Mouse (Mus musculus) ES-Bruce4 (cell line): Measurements from ENCODE around the gene Grb10.

Experiments used
- CTCF ChIP-seq: IDR thresholded peaks from one replicate; pipeline ENCODE4 v1.8.1; 2011; ENCODE audit warnings: low read depth, low read length
- EP300 ChIP-seq: IDR thresholded peaks from 2 replicates; pipeline ENCODE4 v1.6.1; 2011; ENCODE audit warnings: low read depth, low read length; ENCODE audit not compliant: insufficient read depth
- POLR2A ChIP-seq: IDR thresholded peaks from one replicate; pipeline ENCODE4 v1.8.1; 2011; ENCODE audit warnings: low read length; ENCODE audit not compliant: insufficient read depth

DNA sequence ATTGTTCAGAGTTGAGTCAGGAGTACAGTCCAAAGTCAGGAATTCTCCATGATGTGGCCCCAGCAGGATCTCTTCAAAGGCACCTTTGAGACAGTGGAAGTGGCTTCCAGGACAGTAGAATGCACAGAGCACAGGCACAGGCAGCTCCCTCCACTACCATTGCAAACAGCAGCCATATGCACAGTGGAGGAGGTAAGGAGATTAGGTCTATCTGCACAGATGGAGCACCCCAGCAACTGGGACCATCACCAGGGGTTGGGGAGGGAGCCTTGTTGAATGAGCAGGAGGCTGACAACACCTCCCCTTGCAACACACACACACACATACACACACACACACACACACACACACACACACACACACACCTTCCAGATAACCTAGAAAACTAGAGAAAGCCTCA lies 146.7 kb downstream of the Grb10 start:
- TF ChIP-seq CTCF (no peak), POLR2A (no peak), EP300 (no peak)
